Mouse (Mus musculus): Measurements from ENCODE around the gene 1810065E05Rik. TPM values are rescaled to one million over a fixed set of nuclear protein-coding genes. Genes with fewer than 3 reads are reported as not detected.

1810065E05Rik gene
- polyA plus RNA-seq (2012; rRNA removed) (not detected in 2 replicates), polyA plus RNA-seq (2014; fragmentation: Nextera tagmentation; extraction: Ambion mirVana) (not detected in 2 replicates)

DNA sequence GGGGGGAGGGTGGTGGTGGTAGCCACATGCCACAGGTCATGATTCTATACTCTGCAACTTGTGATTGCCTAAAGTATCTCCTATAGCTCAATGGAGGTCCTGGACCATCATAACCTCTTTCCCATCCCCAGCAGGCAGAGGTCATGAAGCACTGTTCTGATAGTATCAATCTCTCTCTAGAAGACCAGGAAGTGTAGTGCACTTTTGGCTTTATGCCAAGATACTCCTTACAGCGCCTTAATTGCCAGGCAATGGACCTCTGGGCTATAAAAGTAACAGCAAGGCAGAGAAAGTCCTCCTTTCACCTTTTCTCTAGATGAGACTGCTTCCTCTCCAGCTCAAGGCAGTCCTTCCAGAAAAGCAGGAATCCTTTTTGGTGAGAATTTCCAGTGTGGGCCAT is at the start of gene 1810065E05Rik:
Gene 1810065E05Rik, plus strand, starts transcription at position 297 of the 400 bp plus-strand sequence.
- Histone ChIP-seq H3K4me3 (replicated peaks; ENCODE audit: low read length) (no peak within 1 kb of the TSS), H3K27ac (replicated peaks; ENCODE audit: low read depth, low read length) (no peak within 1 kb of the TSS), H3K36me3 (ENCODE audit: control insufficient read depth, insufficient read depth, low read length) (no peaks in the 10 kb centered on the region), H3K9ac (ENCODE audit: low read depth, low read length, severe bottlenecking) (no peak within 1 kb of the TSS), H3K4me2 (replicated peaks; ENCODE audit: low read depth, low read length, severe bottlenecking) (no peak within 1 kb of the TSS), H3K9me3 (ENCODE audit: control insufficient read depth, low read length) (no peaks in the 10 kb centered on the region), H3K27me3 (ENCODE audit: control insufficient read depth, insufficient read depth, low read length) (no peaks in the 10 kb centered on the region), H3K4me1 (ENCODE audit: control insufficient read depth, insufficient read depth, low read length) (no peaks in the 10 kb centered on the region)
- no peak for ATAC-seq (ENCODE audit: low FRiP score, low read depth)
- DNase-seq (ENCODE audit: low spot score) = no peak
- 31% methylated on average over 1 of the region's 1 CpGs for WGBS
- no peak for TF ChIP-seq POLR2A (IDR thresholded peaks at IDR 0.05; ENCODE audit: borderline replicate concordance, extremely low read depth, insufficient read depth, insufficient read length)

DNA sequence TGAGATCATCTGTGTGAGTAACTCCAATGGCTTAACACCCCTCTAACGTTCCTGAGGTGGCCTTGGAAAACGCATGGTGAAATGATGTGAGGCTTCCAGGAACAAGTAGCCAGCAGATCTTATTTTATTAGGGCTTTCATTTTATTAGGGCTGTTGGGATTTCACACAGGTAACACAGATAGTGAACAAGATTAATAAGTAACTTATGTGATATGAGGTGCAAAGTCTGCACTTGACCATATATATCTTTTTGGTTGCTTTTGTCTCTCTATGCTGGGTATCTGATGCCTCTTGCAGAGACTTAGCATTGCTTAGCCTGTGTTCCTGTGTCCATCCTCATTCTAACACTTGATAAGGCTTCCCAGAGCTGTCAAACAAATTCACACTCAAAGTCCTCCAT is 43.6 kb upstream of the 1810065E05Rik start:
- Histone ChIP-seq H3K36me3 (ENCODE audit: control insufficient read depth, insufficient read depth, low read length) (no peaks in the 10 kb centered on the region), H3K27me3 (ENCODE audit: control insufficient read depth, insufficient read depth, low read length) (no peaks in the 10 kb centered on the region), H3K4me1 (ENCODE audit: control insufficient read depth, insufficient read depth, low read length) (no peaks in the 10 kb centered on the region), H3K4me3 (replicated peaks; ENCODE audit: low read length) (no peak overlapping the region), H3K9me3 (ENCODE audit: control insufficient read depth, low read length) (no peaks in the 10 kb centered on the region), H3K27ac (replicated peaks; ENCODE audit: low read depth, low read length) (no peak overlapping the region), H3K4me2 (replicated peaks; ENCODE audit: low read depth, low read length, severe bottlenecking) (no peak overlapping the region), H3K9ac (ENCODE audit: low read depth, low read length, severe bottlenecking) (no peak overlapping the region)
- WGBS = 77% methylated on average over 2 of the region's 2 CpGs
- DNase-seq (ENCODE audit: low spot score) = no peak
- no peak for TF ChIP-seq POLR2A (IDR thresholded peaks at IDR 0.05; ENCODE audit: borderline replicate concordance, extremely low read depth, insufficient read depth, insufficient read length)
- ATAC-seq (ENCODE audit: low FRiP score, low read depth) = no peak

- 74% methylated on average over 1 of the region's 1 CpGs for WGBS
- Histone ChIP-seq H3K4me1 (ENCODE audit: control insufficient read depth, insufficient read depth, low read length) (no peaks in the 10 kb centered on the region), H3K9me3 (ENCODE audit: control insufficient read depth, low read length) (no peaks in the 10 kb centered on the region), H3K36me3 (ENCODE audit: control insufficient read depth, insufficient read depth, low read length) (no peaks in the 10 kb centered on the region), H3K27ac (replicated peaks; ENCODE audit: low read depth, low read length) (no peak overlapping the region), H3K27me3 (ENCODE audit: control insufficient read depth, insufficient read depth, low read length) (no peaks in the 10 kb centered on the region), H3K9ac (ENCODE audit: low read depth, low read length, severe bottlenecking) (no peak overlapping the region), H3K4me3 (replicated peaks; ENCODE audit: low read length) (no peak overlapping the region), H3K4me2 (replicated peaks; ENCODE audit: low read depth, low read length, severe bottlenecking) (no peak overlapping the region)
- ATAC-seq (ENCODE audit: low FRiP score, low read depth) (no peak), DNase-seq (ENCODE audit: low spot score) (no peak)
- no peak for TF ChIP-seq POLR2A (IDR thresholded peaks at IDR 0.05; ENCODE audit: borderline replicate concordance, extremely low read depth, insufficient read depth, insufficient read length)
Observed at GRCm38 (mm10) chr11:58377686-58378085, 43.2 kb upstream of the 1810065E05Rik start.

DNA sequence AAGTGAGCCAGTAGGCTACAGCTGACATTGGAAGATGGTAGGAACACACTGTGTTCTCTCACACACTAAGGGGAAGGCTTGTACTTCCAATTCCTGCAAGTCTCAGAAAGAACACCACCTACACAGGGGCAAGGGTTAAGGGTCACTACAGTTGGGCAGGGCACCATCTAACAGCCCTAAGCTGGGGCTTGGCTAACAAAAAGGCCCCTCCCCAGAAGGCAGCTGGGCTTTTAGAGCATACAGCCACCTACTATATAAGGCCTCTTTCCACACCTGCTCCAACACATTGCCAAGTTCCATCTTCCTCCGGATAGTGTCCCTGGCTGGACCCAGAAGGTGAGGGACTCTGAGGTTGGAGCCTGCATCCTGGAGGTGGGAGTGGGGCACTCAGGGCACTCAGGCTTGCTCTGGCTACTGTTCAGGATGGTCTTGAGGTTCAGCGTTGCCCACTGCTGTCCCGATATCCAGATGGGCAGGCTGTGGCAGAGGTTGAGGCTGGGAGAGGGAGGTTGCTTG is 42.1 kb upstream of the 1810065E05Rik start, which contains the start of gene Lypd8:
Gene Lypd8, plus strand, starts transcription at position 281 of the 516 bp plus-strand sequence.
- no peaks in the 10 kb centered on the region for H3K4me1 ChIP-seq (ENCODE audit: control insufficient read depth, insufficient read depth, low read length)
- DNase-seq (ENCODE audit: low spot score) = no peak
- no peak within 1 kb of the TSS for H3K4me3 ChIP-seq (replicated peaks; ENCODE audit: low read length)
- H3K27me3 ChIP-seq (ENCODE audit: control insufficient read depth, insufficient read depth, low read length) = no peaks in the 10 kb centered on the region
- no peak within 1 kb of the TSS for H3K9ac ChIP-seq (ENCODE audit: low read depth, low read length, severe bottlenecking)
- H3K36me3 ChIP-seq (ENCODE audit: control insufficient read depth, insufficient read depth, low read length) = no peaks in the 10 kb centered on the region
- 73% methylated on average over 3 of the region's 3 CpGs for WGBS
- H3K27ac ChIP-seq (replicated peaks; ENCODE audit: low read depth, low read length) = no peak within 1 kb of the TSS
- no peak for TF ChIP-seq POLR2A (IDR thresholded peaks at IDR 0.05; ENCODE audit: borderline replicate concordance, extremely low read depth, insufficient read depth, insufficient read length)
- H3K9me3 ChIP-seq (ENCODE audit: control insufficient read depth, low read length) = no peaks in the 10 kb centered on the region
- no peak within 1 kb of the TSS for H3K4me2 ChIP-seq (replicated peaks; ENCODE audit: low read depth, low read length, severe bottlenecking)
- no peak for ATAC-seq (ENCODE audit: low FRiP score, low read depth)

DNA sequence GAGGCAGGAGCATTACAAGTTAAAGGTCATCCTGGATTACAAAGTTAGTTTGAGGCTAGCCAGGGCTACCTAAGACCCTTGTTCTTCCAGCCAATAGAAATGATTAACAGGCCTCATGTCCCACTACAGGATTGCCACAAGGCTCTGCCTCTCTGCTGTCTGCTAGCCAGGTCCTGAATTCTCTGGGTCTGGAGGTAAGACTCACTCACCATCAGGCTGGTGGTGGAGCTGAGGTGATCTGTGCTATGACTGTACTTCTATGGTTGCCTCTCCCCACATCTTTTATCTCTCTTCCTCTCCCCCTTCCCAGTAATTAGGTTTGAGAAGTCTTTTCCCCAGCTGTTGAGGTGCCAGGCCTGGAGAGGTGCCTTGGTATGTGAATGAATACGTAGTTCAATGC is 41.4 kb upstream of the 1810065E05Rik start:
- Histone ChIP-seq H3K4me1 (ENCODE audit: control insufficient read depth, insufficient read depth, low read length) (no peaks in the 10 kb centered on the region), H3K36me3 (ENCODE audit: control insufficient read depth, insufficient read depth, low read length) (no peaks in the 10 kb centered on the region), H3K27ac (replicated peaks; ENCODE audit: low read depth, low read length) (no peak overlapping the region), H3K27me3 (ENCODE audit: control insufficient read depth, insufficient read depth, low read length) (no peaks in the 10 kb centered on the region), H3K4me2 (replicated peaks; ENCODE audit: low read depth, low read length, severe bottlenecking) (no peak overlapping the region), H3K4me3 (replicated peaks; ENCODE audit: low read length) (no peak overlapping the region), H3K9me3 (ENCODE audit: control insufficient read depth, low read length) (no peaks in the 10 kb centered on the region), H3K9ac (ENCODE audit: low read depth, low read length, severe bottlenecking) (no peak overlapping the region)
- no peak for DNase-seq (ENCODE audit: low spot score)
- ATAC-seq (ENCODE audit: low FRiP score, low read depth) = no peak
- WGBS = 76% methylated on average over 1 of the region's 1 CpGs
- no peak for TF ChIP-seq POLR2A (IDR thresholded peaks at IDR 0.05; ENCODE audit: borderline replicate concordance, extremely low read depth, insufficient read depth, insufficient read length)
